13 mouse cellular contexts compared by ENCODE assay signal in the genomic region with DNA sequence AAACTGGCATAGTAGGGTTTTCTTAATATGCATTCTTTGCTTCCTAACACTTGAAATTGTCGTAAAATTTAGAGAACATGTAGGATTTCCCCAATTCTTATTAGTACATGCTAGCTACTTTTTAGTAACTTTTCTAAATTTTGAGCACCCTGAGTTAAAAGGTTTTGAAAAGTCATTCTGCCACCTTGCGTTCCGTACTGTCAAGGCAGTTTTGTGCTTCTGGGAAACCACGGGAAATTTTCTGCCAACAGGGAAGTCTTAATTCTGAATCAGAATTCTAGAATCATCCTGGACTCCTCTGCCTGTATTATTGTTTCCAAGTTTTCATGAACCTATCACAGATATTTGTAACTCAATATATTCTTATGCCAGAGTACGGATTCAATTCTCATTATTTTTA.
DNase-seq lines count a peak whose midpoint lies in the region; TF ChIP-seq lines count a peak whose summit lies in the region.
"Had no signal": no experiment of that assay in that cellular context is flagged by ENCODE, and none has a peak within 500 bp of the region (broad histone marks: within the 10 kb centered on the region; RNA-seq: fewer than 3 reads in every experiment).

No protein-coding gene starts in this region.

- no peak for DNase-seq in heart, adult 2 months
- DNase-seq in heart, postnatal 14 days: no peak
- peak; percentile 23 for DNase-seq in liver, adult 2 months (ENCODE audit: extremely low read depth, low read depth, low spot score)
- DNase-seq in liver (no peak), adipocyte (ENCODE audit: low spot score) (peak; percentile 72)
- peak; percentile 12 to 42 for DNase-seq in kidney, postnatal 36 days
- DNase-seq in cerebellum, postnatal 36 days: no peak
- DNase-seq: cerebellum, adult 11-12 months; left cerebral cortex, postnatal 4 days; retina, postnatal 1 day had no signal

- intact Hi-C loops in heart, adult 2 months (cut with DNase I): loop anchor here (5.0 kb wide), 1 partner anchor 166 kb away; no protein-coding TSS in a partner anchor
- intact Hi-C loops in heart, postnatal 14 days (cut with DNase I): loop anchor here (10.0 kb wide), 2 partner anchors 253 to 567 kb away; no protein-coding TSS in a partner anchor

- TF ChIP-seq EP300 in heart, adult 2 months (IDR thresholded peaks at IDR 0.05; ENCODE audit: insufficient read depth, low read depth, low read length): no peak

- WGBS in heart, adult 2 months: 78% methylated on average over 5 of the region's 5 CpGs
- WGBS in liver, adult 2 months: 88% methylated on average over 5 of the region's 5 CpGs

- H3K4me3 ChIP-seq in heart, adult 2 months: no peak overlapping the region
- H3K4me3 ChIP-seq in liver, adult 2 months (ENCODE audit: insufficient read depth, low read depth, low read length): no peak overlapping the region
- H3K4me3 ChIP-seq: heart, embryonic 13.5 days; hindbrain, embryonic 12.5 days; neural tube, embryonic 13.5 days had no signal

- 0 out of 2 replicates have a peak, but pooled peaks cover 2% of the 10 kb centered on the region for H3K36me3 ChIP-seq in heart, adult 2 months (ENCODE audit: control insufficient read depth, insufficient read depth, low read length)
- H3K36me3 ChIP-seq in liver, adult 2 months (ENCODE audit: control insufficient read depth, insufficient read depth, low read length): no peaks in the 10 kb centered on the region
- H3K36me3 ChIP-seq: heart, embryonic 13.5 days; hindbrain, embryonic 12.5 days; neural tube, embryonic 13.5 days had no signal

- H3K9ac ChIP-seq in heart, adult 2 months (ENCODE audit: low read depth, low read length): no peak overlapping the region
- H3K9ac ChIP-seq in liver, adult 2 months (ENCODE audit: low read depth, low read length): no peak overlapping the region
- H3K9ac ChIP-seq: heart, embryonic 13.5 days; hindbrain, embryonic 12.5 days; neural tube, embryonic 13.5 days had no signal

- H3K27me3 ChIP-seq in heart, adult 2 months (ENCODE audit: control insufficient read depth, insufficient read depth, low read length): no peaks in the 10 kb centered on the region
- H3K27me3 ChIP-seq in liver, adult 2 months (ENCODE audit: control insufficient read depth, insufficient read depth, low read length): no peaks in the 10 kb centered on the region
- H3K27me3 ChIP-seq: heart, embryonic 13.5 days; hindbrain, embryonic 12.5 days; neural tube, embryonic 13.5 days had no signal

- peaks cover 2% of the 10 kb centered on the region for H3K4me1 ChIP-seq in heart, adult 2 months (ENCODE audit: control insufficient read depth, insufficient read depth, low read length)
- H3K4me1 ChIP-seq in liver, adult 2 months (ENCODE audit: control insufficient read depth, insufficient read depth, low read length): no peaks in the 10 kb centered on the region
- H3K4me1 ChIP-seq: hindbrain, embryonic 12.5 days; neural tube, embryonic 13.5 days had no signal

- no peak for TF ChIP-seq POLR2A in heart, adult 2 months (IDR thresholded peaks at IDR 0.05; ENCODE audit: insufficient read depth, low read depth, low read length)
- no peak for TF ChIP-seq POLR2A in liver, adult 2 months (IDR thresholded peaks at IDR 0.05; ENCODE audit: extremely low read depth, insufficient read depth, low read length)

- no peak overlapping the region for H3K27ac ChIP-seq in heart, adult 2 months
- H3K27ac ChIP-seq in liver, adult 2 months (replicated peaks; ENCODE audit: insufficient read depth, low read depth, low read length): no peak overlapping the region
- H3K27ac ChIP-seq: hindbrain, embryonic 12.5 days; neural tube, embryonic 13.5 days had no signal

- H3K79me2 ChIP-seq in heart, adult 2 months (replicated peaks; ENCODE audit: control insufficient read depth, insufficient read depth, low read length): no peaks in the 10 kb centered on the region
- no peaks in the 10 kb centered on the region for H3K79me2 ChIP-seq in liver, adult 2 months (ENCODE audit: control insufficient read depth, insufficient read depth, low read length)

- TF ChIP-seq CTCF in heart, adult 2 months (IDR thresholded peaks at IDR 0.05): peak; percentile 44
- TF ChIP-seq CTCF in liver, adult 2 months (IDR thresholded peaks at IDR 0.05; ENCODE audit: low read depth, low read length): no peak

Comparison
In these comparisons a context has a peak if more than half of its experiments do, and no peak if none do; other contexts are left out.
1. DNase-seq: peak in liver, adult 2 months (single experiment), adipocyte (single experiment) and kidney, postnatal 36 days (2 of 2); none in heart, adult 2 months (0 of 2), heart, postnatal 14 days (0 of 2), liver (single experiment) and cerebellum, postnatal 36 days (0 of 2).